7 mouse cellular contexts compared by ENCODE assay signal in genomic region chr5:105443057-105443815, GRCm38 (mm10). TPM values are rescaled to one million over a fixed set of nuclear protein-coding genes. Genes with fewer than 3 reads are reported as not detected.
A peak's percentile ranks its signal among the peaks of the same experiment; 100 is the strongest.
DNase-seq lines count a peak whose midpoint lies in the region; ATAC-seq and TF ChIP-seq lines count a peak whose summit lies in the region.

No protein-coding gene starts in this region.

- DNase-seq in ES-CJ7 (ENCODE audit: low read depth, low spot score): peak; percentile 61
- peak; percentile 73 for DNase-seq in kidney, postnatal 0 days (ENCODE audit: low spot score)
- no peak for DNase-seq in frontal cortex, postnatal 14 days (ENCODE audit: low spot score in 2 of 2)
- no peak for DNase-seq in left cerebral cortex, postnatal 25 days (ENCODE audit: low spot score in 2 of 2)
- no peak for DNase-seq in urinary bladder, postnatal 10 days (ENCODE audit: low spot score)

- no peaks in the 10 kb centered on the region for H3K36me3 ChIP-seq in kidney, postnatal 0 days (ENCODE audit: insufficient read depth, low read length)

- H3K27ac ChIP-seq in bone marrow, adult 2 months (ENCODE audit: control insufficient read depth, insufficient read depth, low read depth, low read length, poor library complexity): 0 out of 2 replicates have a peak overlapping the region, but pooled peaks have one; percentile 29
- peak overlapping the region; percentile 28 for H3K27ac ChIP-seq in kidney, postnatal 0 days

- WGBS in bone marrow, adult 2 months: 10% methylated on average over 11 of the region's 11 CpGs
- WGBS in kidney, postnatal 0 days: 27% methylated on average over 11 of the region's 11 CpGs

- H3K4me2 ChIP-seq in kidney, postnatal 0 days (ENCODE audit: low read length): no peak overlapping the region

- peaks cover 2% of the 10 kb centered on the region for H3K4me1 ChIP-seq in bone marrow, adult 2 months (ENCODE audit: control insufficient read depth, insufficient read depth, low read length)
- H3K4me1 ChIP-seq in kidney, postnatal 0 days (replicated peaks; ENCODE audit: insufficient read depth, low read length): no peaks in the 10 kb centered on the region

- no peaks in the 10 kb centered on the region for H3K9me3 ChIP-seq in kidney, postnatal 0 days (replicated peaks; ENCODE audit: low read length)

- no peak for ATAC-seq in kidney, postnatal 0 days (replicated peaks; ENCODE audit: low FRiP score, low read depth)
- peak; percentile 62; the same call in 1 of the 2 replicates for ATAC-seq in monocyte, adult 5-6 weeks (replicated peaks; ENCODE audit: insufficient number of reproducible peaks, low FRiP score, low TSS enrichment, poor library complexity, severe bottlenecking)

- no peak for TF ChIP-seq POLR2A in bone marrow, adult 2 months (IDR thresholded peaks at IDR 0.05; ENCODE audit: borderline replicate concordance, control insufficient read depth, low read depth, low read length)

- no peak for TF ChIP-seq CTCF in bone marrow, adult 2 months (IDR thresholded peaks at IDR 0.05; ENCODE audit: control insufficient read depth, insufficient read depth, low read length)
- no peak for TF ChIP-seq CTCF in kidney, postnatal 0 days (IDR thresholded peaks at IDR 0.05; ENCODE audit: low read depth)

- no peak overlapping the region for H3K4me3 ChIP-seq in bone marrow, adult 2 months (replicated peaks; ENCODE audit: control insufficient read depth, low read depth, low read length)
- H3K4me3 ChIP-seq in kidney, postnatal 0 days (replicated peaks; ENCODE audit: low read depth, low read length): no peak overlapping the region

- no peaks in the 10 kb centered on the region for H3K27me3 ChIP-seq in kidney, postnatal 0 days (ENCODE audit: insufficient read depth, low read length)

- H3K9ac ChIP-seq in kidney, postnatal 0 days (ENCODE audit: low read depth, low read length): no peak overlapping the region

- intact Hi-C loops in left cerebral cortex, postnatal 25 days (cut with DNase I): no loop called here

RNA-seq across cellular contexts. Expression of gene Lrrc8b, which starts 27.7 kb away (rescaled TPM):
- 2.0 and 2.4 TPM in 2 replicates for polyA plus RNA-seq in bone marrow, adult 2 months (2011; ENCODE audit: insufficient read depth, insufficient read length, low replicate concordance, missing spikeins)
- 7.0 and 7.2 TPM in 2 replicates for polyA plus RNA-seq in kidney, postnatal 0 days (2015; fragmentation: Nextera tagmentation; extraction: Ambion mirVana)
- 10.6 to 17.3 TPM (median 16.5 TPM) in 3 replicates for total RNA-seq in monocyte, adult 5-6 weeks (2017)
- 10 to 100 TPM; 95.6 to 97.1 TPM for total RNA-seq in left cerebral cortex, postnatal 25 days (2021)

Comparison
In these comparisons a context has a peak if more than half of its experiments do, and no peak if none do; other contexts are left out.
1. DNase-seq: peak in ES-CJ7 (single experiment) and kidney, postnatal 0 days (single experiment); none in frontal cortex, postnatal 14 days (0 of 2), left cerebral cortex, postnatal 25 days (0 of 2) and urinary bladder, postnatal 10 days (single experiment).